Mouse (Mus musculus): ENCODE measurements around the gene Adamts3.

Gene Adamts3

DNA sequence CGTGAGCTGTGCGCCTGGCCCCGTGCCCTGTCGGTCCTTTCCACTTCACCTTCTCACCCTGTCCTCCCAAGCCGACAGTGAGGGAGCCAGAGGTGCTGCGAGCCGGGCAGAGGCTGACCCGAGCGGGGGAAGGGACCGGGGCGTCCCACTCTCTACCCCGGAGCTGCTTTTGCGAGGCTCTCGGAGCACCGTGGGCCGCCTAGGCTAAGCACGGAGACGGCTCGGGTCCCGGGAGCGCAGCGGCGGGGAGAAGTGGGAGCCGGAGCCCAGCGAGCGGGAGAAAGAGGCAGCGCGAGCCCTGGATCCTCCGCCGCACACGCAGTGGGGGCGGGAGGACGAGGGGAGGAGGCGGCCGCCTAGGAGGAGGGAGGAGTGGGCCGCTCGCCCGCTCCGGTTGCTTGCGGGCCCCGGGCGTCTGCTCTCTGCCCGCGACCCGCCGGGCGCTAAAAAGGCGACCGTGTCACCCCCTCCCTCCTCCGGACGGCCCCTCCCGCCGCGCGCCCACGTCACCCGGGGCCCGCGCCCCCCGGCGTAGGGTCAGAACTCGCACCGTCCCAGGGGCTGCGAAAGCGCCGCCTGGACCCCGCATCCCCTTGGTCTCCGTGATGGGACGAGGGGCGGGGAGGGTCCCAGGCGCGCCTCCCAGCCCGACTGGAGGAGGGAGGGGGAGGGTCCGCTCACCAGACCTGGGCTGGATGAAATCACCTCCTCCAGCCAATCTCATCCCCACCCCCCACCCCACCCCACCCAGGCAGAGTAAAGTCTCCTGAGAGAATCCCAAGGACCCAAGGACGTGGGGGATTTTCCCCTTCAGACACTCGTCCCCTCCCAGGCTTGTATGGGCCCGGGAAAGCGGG lies at the start of gene Adamts3:
TSS of gene Adamts3 (minus strand) at position 284 of the 857 bp plus-strand sequence.
- peak; percentile 55 for DNase-seq (ENCODE audit: low read depth, low spot score)

DNA sequence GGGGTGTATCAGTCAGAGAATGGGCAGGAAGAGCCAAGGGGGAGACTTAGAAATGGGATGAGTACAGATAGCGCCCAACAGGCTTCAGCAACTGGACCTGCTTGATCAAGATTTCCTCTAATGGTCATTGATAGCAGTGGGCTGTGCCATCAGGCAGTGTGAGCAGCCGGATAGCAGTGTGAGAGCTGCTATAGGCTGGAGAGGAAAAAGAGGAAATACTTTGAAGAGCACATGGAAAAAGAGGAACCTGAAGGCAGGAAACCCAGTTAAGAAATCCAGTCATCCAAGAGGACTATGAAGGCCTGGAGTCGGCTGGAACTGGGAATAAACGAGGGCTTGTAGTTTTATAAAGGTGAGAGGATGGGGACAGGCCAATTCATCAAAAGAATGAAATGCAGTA lies 48.4 kb upstream of the Adamts3 start:
- no peak for DNase-seq (ENCODE audit: low read depth, low spot score)

DNA sequence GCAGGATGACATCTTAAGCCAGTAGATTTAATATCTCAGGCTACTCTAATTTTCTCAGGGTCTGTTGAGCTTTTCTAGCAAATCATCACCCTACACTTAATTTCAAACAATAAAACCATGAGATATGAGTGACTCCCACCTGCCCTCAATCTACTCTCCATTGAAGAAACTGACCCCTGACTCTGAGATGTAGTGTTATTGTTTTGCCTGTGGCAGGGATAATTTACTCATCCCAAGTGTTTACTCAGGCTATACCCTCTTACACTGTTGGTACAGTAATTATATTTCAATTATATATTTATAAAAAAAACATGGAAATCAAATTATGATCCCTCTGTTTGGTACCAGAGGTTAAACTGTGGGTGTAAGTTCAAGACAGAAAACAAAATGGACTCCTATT lies 29.2 kb upstream of the Adamts3 start:
- no peak for DNase-seq (ENCODE audit: low read depth, low spot score)

DNA sequence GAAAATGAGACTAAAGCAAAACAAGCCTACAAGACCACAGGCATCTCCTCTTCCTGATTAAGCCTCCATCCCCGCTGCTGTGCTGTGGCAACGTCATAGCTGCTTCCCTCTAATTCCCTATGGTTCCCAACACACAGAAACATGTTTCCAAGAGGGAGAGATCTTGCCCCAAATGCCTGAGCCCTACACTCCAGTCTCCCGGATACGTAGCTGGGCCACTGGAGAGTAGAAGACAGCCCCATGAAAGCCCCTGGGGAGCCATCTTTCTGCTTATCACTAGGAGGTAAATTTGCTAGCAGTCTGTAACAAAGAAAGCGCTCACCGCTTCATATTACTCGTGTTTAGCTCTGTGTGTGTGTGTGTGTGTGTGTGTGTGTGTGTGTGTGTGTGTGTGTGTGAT lies 28.8 kb upstream of the Adamts3 start:
- no peak for DNase-seq (ENCODE audit: low read depth, low spot score)

DNA sequence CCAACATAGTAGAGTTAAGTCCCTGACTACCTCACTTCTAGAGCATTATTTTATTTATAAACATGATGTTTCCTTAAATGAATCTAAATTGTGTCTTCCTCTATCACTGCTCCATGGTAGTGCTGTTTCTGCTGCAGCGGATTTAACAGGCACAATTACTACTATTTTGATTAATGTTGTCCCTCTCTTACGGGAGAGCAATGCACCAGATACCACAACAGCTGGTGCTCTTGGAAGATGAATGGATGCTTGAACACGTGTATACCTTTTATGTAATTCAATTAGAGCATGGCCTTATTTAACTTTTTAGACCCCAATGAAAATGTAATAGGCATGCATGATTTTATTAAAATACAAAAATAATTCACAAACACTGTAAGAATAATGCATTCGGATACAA lies 28.4 kb upstream of the Adamts3 start:
- no peak for DNase-seq (ENCODE audit: low read depth, low spot score)

DNA sequence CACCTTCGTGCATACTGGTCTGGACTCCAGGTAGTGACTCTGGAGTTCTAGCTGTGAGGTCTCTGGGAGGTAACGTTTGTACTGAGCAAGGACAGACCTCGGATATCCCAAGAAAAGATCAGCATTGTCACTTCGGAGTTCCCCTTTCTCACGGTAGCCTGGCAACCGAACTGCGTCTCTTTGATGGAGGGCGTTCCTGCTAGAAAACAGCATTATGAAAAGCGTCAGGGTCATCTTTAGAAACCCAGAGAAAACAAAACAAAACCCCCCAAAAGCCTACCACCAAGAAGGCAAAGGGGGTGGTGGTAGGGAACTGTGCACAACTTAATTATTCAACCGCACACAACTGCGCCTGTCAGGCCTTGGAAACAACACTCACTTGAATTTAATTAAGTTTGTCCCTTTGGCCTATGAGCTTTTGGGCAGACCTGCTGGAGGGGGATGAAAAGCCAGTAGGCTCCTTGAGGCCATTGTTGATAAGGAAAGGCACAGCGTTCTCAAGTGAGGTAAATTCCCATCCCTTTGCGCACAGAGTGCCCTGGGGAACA lies 23.8 kb upstream of the Adamts3 start:
- DNase-seq (ENCODE audit: low read depth, low spot score), result no peak

DNA sequence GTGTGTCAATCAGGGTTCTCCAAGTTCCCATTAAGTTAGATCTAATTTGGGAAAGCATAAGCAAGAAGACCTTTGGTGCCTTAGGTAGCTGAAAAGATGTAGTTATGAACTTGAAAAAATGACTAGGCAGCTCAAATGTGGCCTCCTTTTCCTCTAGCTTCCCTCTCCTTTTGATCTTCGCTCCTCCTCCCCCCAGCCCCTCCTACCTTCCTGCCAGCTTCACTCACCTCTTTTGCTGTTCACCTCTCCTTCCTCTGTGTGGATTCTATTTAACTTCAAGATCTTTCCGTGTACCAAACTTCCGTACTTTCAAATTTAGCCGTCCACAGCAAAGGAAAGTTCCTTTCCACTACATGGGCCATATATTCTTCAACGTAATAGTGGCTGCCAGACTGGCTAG lies 17.9 kb upstream of the Adamts3 start:
- no peak for DNase-seq (ENCODE audit: low read depth, low spot score)

DNA sequence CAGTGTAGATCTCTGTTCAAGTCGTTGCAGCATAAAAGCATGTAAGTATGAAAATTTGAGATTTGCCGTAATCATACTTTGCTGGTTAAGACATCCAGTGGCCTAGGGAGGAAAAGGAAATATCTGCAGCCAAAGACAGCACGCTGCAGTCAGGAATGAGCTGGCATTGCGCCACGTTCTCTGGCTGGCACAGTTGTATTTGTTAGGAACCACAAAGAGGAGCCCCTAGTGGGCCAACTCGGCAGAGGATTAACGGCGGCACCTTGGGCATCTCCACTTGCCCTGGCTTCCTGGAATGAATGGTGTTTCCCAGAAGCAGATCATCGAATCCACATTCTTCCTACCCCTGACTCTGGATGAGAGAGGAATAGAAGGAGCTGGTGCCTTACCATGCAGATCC lies 14.4 kb upstream of the Adamts3 start:
- DNase-seq (ENCODE audit: low read depth, low spot score), result no peak

DNA sequence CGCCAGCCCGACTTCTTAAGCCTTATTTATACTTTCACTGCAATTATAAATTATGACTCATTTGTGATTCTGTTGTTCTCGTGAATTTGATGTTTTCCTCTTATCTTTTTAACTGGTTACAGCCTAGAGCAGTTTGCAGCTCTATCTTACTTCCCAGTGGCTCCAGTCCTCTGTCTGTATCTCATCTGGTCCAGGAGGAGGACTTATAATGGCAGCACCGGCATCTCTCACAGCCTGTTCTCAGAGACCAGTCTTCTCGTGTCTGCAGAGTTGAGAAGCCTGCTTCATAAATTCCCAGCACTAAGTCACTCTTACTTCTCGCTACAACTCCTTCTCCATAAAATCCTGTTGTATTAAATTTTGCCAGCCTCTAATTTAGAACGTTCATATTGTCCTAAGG lies 12.4 kb upstream of the Adamts3 start:
- no peak for DNase-seq (ENCODE audit: low read depth, low spot score)

DNA sequence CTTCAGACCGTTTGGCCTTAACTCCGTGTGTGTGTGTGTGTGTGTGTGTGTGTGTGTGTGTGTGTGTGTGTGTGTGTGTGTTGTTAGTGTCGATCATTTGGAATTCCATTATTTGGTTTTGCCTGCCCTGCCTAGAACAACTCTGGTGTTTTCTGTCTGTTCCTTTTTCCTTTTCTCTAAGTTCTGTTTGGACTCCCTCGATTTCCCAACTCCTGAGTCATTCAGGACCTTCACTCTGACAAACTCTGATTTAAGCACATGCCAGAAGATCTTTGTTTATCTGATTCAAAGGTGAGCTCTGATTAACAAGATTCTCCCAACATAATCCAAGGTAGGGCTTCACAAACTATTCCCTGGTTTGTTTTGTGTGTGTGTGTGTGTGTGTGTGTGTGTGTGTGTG lies 1.9 kb upstream of the Adamts3 start:
- DNase-seq (ENCODE audit: low read depth, low spot score), result no peak

DNA sequence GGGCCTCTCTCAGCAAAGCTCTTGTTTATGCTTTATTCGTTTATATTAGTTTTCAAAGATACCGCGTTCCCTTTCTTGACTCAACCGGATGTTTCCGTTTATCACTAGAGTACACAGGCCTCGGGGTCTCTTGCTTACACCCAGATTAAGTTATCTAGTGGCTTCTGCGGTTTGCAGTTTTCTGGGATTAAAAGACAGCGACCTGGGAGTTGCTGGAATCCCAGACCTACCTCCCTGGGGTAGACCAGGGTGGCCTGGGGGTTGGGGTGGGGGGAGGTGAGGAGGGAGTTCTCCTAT lies 722 bp upstream of the Adamts3 start:
- DNase-seq (ENCODE audit: low read depth, low spot score), result no peak

DNA sequence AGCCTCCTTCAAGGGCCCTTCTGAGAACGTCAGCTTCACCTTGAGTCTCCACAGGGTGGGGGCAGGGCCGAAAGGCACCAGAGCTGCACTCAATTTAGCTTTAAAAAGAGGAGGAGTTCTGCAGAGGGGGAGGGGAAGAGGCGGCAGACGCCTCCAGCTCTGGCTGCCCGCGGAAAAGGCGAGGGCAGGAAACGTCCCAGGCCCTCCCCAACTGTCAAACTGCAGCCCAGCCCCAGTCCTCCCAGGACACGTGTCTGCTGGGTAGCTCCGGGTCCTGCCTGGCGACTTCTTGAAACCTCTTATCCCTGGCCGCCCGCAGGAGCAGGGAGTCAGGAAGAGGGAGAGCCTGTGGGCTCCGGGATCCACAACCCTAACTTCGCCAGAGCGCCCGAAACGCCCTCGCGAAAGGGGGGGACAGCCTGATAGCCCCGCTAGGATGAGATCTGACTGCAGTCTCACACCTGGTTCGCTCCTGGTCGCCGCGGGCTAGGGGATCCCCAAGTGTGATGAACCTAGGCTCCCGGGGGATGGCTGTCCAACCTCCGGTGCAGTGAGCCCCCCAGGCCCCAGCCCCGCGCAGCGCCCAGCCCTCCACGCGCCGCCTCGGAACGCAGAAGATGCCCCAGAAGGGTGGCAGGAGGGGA lies 921 bp downstream of the Adamts3 start:
- DNase-seq (ENCODE audit: low read depth, low spot score), result peak; percentile 63

DNA sequence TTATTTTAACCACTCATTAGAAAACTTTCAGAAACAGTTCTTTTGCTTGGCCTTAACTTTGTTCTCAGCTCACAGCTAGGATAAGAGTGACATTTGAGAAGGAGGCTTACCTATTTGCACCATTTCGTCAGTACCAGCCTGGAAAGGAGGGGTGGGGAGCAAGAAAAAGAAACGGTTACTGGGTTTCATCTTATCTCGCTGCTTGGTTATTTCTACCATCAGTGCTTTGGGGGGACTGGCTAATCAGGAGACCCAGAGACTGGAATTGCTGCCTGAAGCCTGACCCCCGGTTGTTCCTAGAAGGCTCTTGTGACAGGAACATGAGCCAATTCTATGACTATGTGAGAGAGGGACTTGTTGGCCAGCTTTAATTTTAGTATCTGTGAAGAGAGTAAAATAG lies 1.7 kb downstream of the Adamts3 start:
- no peak for DNase-seq (ENCODE audit: low read depth, low spot score)

DNA sequence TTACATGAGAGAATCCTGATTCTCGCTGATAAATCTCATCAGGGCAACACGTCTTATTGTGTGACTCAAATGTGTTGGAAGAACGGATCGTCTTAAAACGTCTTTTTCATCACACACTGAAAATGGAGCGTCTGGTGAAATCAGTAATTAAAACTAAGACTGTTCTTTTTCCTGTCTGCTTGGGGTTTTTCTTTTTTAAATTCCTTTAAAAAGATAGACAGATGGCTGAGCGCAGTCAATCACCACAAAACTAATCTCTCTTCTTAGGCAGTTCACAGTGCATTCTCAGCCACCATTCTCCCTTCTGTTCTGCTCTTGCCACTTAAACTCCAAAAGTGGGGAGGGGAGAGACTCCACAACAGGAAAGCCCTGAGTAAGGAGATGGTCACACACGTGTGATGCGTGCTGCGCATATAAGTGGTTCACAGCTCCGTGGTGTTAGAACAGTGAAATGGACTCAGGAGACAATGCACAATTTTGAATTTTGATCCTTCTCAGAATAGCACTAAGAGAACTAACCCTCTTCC lies 4.2 kb downstream of the Adamts3 start:
- DNase-seq (ENCODE audit: low read depth, low spot score), result no peak

DNA sequence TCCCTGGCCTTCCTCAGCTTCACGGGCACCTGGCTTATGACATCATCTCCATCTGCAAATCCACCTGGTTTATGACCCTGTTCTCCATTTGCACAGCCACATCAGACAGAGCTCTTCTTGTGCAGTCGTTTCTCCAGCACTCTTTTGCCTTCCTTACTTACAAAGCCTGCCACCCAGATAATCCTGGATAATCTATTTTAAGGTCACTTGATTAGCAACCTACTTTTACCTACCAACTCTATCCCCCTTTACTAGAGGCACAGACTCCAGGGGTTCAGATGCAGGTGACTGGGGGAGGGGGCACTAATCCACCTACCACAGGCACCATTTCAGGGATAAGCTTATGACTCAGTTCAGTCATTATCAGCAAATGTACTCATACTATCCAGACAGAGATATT lies 10.5 kb downstream of the Adamts3 start:
- no peak for DNase-seq (ENCODE audit: low read depth, low spot score)

DNA sequence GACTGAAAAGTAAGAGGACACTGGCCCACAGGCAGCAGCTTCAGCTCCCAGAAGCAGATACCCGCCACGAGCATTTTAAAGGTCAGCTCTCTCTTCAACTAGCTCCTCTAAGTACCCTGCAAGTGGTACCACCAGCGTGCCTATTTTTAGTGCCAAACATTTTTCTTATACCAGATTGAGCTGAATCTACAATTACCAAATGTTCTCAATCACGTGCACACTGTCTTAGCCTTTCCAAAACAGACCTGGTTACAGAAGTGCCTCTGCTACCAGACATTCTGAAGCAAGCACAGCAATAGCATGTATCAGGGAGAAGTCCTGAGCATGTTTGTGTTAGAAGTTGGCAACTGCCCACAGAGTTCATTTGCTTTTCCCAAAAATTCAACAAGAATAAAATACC lies 23.5 kb downstream of the Adamts3 start:
- DNase-seq (ENCODE audit: low read depth, low spot score), result no peak

DNA sequence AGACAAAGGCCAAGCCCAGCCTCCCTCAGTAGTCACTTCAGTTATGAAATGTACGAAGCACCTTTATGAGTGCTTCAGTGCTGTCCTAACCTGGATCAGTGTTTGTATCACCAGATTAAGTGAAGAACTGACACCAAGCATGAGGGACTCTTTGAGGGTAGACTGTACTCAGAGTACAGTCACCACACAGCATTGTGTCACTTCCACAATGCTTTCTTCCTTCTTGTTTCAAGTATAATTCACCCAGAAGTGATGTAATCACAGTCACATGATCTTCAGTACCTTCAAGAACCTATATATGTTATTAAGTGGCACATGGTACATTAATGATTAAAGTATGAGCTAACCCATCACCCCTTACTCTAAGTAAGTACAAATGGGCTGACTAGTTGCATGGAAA lies 24.3 kb downstream of the Adamts3 start:
- no peak for DNase-seq (ENCODE audit: low read depth, low spot score)

DNA sequence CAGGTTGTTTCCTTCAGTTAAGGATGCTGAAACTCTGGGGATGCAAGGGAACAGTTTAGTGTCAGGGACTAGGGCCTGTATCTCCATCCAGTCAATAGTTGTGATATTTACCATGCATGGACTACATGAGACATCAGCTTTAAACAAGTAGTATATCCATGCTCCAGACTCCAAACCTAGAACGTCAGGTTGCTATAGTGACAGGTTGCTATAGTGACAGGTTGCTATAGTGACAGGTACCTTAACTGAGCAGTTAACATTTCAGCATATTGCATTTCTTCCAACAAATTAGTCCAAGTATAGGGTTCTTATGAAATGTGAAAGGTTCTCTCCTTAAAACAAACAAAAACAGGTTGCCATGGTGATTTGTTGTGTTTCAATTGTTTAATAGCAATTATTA lies 36.6 kb downstream of the Adamts3 start:
- no peak for DNase-seq (ENCODE audit: low read depth, low spot score)

DNA sequence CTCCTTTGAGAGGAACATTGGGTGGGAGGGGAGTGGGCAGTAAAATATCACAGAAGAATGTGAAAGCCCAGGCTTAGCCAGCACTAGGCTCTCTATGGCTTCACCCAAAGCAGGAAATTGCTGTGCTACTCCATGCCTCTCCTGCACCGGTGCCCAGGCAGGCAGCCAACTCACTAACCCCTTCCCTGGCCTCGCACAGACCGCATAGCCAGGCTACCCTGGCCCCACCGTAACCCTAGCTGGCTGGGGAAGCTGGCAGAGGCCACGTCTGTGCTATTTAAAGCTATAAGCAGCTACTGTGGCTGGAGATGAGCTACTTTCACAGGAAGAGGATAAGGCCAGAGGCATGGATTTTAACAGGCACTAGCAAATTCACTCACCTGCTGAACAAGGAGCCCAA lies 38.8 kb downstream of the Adamts3 start:
- DNase-seq (ENCODE audit: low read depth, low spot score), result no peak

DNA sequence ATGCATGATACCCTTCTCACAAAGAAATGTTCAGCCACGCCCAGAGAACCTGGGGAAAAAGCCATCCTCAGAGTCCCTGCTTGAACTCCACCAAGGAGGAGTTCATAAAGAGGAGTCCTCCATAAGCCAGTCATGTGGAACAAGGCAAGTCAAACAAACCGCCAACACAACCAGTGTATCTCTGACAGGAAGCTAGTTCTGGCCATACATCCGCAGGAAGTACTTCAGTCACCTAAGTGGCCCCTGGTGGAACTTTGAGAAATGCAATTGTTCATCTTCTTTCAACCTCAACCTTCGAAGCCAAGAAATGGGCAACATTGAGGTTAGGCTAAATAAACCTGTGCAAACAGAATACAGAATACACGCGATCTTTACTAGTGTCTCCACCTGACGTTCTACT lies 39.7 kb downstream of the Adamts3 start:
- no peak for DNase-seq (ENCODE audit: low read depth, low spot score)

DNA sequence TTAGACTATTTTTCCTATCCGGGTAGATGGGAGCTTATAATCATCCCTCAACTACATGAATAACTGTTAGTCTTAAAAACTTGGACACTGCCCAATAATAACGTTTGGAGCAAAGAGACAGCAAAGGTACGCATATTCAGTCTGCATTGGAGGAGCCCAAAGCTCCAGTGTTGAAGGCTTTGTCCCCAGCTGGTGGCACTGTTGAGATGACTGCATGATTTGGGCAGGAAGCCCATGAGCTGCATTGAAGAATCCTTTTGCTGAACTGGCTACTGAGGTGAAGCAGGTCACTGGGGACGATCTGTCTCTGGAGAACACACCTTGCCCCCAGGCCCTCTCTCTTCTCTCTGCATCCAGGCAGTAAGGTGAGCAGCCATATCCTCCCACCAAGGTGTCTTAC lies 43.5 kb downstream of the Adamts3 start:
- DNase-seq (ENCODE audit: low read depth, low spot score), result no peak

DNA sequence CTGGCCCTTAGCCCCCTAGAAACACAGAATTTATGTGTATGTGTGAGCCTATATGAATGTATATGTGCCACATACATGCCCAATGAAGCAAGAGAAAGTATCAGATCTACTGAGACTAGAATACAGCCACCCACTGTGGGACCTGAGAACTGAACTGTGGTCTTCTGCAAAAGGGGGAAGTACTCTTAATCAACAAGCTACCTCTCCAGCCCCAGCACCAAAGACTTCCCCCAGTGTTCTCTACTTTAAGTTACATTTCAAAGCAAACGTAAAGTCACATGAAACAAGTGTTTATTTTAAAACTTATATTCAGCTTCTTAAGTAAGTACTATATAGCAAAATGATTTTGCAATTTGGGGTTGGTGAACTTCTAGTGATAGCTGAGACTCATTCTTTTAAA lies 62.0 kb downstream of the Adamts3 start:
- no peak for DNase-seq (ENCODE audit: low read depth, low spot score)

DNA sequence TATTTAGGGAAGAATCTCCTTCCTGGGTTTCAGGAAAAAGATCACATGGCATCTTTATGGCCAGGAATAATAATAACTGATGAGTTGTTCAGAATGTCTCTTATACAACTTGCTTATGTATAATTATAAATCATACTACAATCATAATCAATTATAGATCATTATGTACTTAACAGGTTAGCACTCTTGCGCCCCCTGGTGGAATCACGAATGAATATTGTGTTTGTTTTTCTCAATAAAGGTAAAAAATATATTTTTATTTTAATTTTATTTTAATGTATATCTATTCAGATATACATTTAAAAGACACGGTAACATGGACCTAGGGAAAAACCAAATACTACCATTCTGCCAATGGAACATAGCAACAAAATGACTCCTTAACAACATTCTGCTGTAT lies 63.6 kb downstream of the Adamts3 start:
- DNase-seq (ENCODE audit: low read depth, low spot score), result peak; percentile 29
